Mouse (Mus musculus) thymus, adult 2 months (tissue): ENCODE measurements at regions not wholly inside any gene's neighbourhood (a gene's known extent, or its start where the extent isn't known, plus 50 kb on each side); places are given as distances from the start of the nearest gene placed in this dataset.

Source experiments
- CTCF ChIP-seq: fragments of 200-500 bp; IDR thresholded peaks from 2 replicates; pipeline ENCODE4 v1.5.1; 2012; ENCODE audit warnings: mild to moderate bottlenecking, control low read depth, low read length, moderate library complexity, borderline replicate concordance; ENCODE audit not compliant: control insufficient read depth, poor library complexity, insufficient read depth; ENCODE audit errors: extremely low read depth
- POLR2A ChIP-seq: fragments of 200-500 bp; IDR thresholded peaks from 2 replicates; pipeline ENCODE4 v1.6.1; 2012; ENCODE audit warnings: mild to moderate bottlenecking, low read length, control low read depth, moderate library complexity; ENCODE audit not compliant: control insufficient read depth, poor library complexity, insufficient read depth; ENCODE audit errors: extremely low read depth

- TF ChIP-seq POLR2A (no peak), CTCF (no peak)
Observed at GRCm38 (mm10) chr8:8801578-8801977, 111.3 kb upstream of the Arglu1 start.
